Mouse (Mus musculus) retina, embryonic 14.5 days (tissue): ENCODE data around the gene Phf13.

ENCODE experiments used
- DNase-seq: peaks from one replicate; pipeline ENCODE4 v3.0.0-alpha.2; 2015; ENCODE audit warnings: low spot score

The Phf13 gene

GRCm38 (mm10) chr4:151988342-151989109 is 7.5 kb downstream of the Phf13 start, which contains the start of gene Thap3:
TSS of gene Thap3 (minus strand) at chr4:151988997.
- DNase-seq = peak; percentile 76

- DNase-seq = no peak
Measured at GRCm38 (mm10) chr4:151988014-151988341, 8.1 kb downstream of the Phf13 start.

GRCm38 (mm10) chr4:151986650-151987049 is 9.4 kb downstream of the Phf13 start:
- DNase-seq = no peak

GRCm38 (mm10) chr4:151985886-151986285 is 10.2 kb downstream of the Phf13 start:
- DNase-seq = no peak

- peak; percentile 43 for DNase-seq
Measured at GRCm38 (mm10) chr4:151983560-151983959, 12.5 kb downstream of the Phf13 start.

GRCm38 (mm10) chr4:151983043-151983442 is 13.0 kb downstream of the Phf13 start:
- no peak for DNase-seq

GRCm38 (mm10) chr4:151981363-151981762 is 14.7 kb downstream of the Phf13 start:
- peak; percentile 91 for DNase-seq

GRCm38 (mm10) chr4:151980699-151981098 is 15.4 kb downstream of the Phf13 start:
- peak; percentile 56 for DNase-seq

GRCm38 (mm10) chr4:151977748-151978147 is 18.3 kb downstream of the Phf13 start:
- DNase-seq = peak; percentile 91

- DNase-seq = peak; percentile 60
Measured at GRCm38 (mm10) chr4:151975441-151975840, 20.6 kb downstream of the Phf13 start.

- DNase-seq = peak; percentile 82
Measured at GRCm38 (mm10) chr4:151972221-151972967, 23.7 kb downstream of the Phf13 start.

- DNase-seq = no peak
Measured at GRCm38 (mm10) chr4:151968204-151968921, 27.7 kb downstream of the Phf13 start.

GRCm38 (mm10) chr4:151962817-151963216 is 33.2 kb downstream of the Phf13 start:
- DNase-seq = no peak

GRCm38 (mm10) chr4:151960513-151960854 is 35.6 kb downstream of the Phf13 start:
- no peak for DNase-seq

GRCm38 (mm10) chr4:151959849-151960512 is 36.1 kb downstream of the Phf13 start:
- no peak for DNase-seq

- DNase-seq = no peak
Measured at GRCm38 (mm10) chr4:151957584-151958315, 38.3 kb downstream of the Phf13 start.

GRCm38 (mm10) chr4:151955791-151956190 is 40.3 kb downstream of the Phf13 start:
- DNase-seq = no peak

GRCm38 (mm10) chr4:151953209-151953608 is 42.8 kb downstream of the Phf13 start:
- DNase-seq = no peak

- DNase-seq = no peak
Measured at GRCm38 (mm10) chr4:151948497-151949471, 47.3 kb downstream of the Phf13 start.

- no peak for DNase-seq
Measured at GRCm38 (mm10) chr4:151946211-151946610, 49.8 kb downstream of the Phf13 start.
